Mouse (Mus musculus) kidney, adult 9 months (tissue): ENCODE measurements around the gene Asxl1.
A peak's percentile ranks its signal among the peaks of the same experiment; 100 is the strongest.

Source experiments
- DNase-seq: peaks from one replicate; pipeline ENCODE4 v3.0.0; 2022

The Asxl1 gene

DNA sequence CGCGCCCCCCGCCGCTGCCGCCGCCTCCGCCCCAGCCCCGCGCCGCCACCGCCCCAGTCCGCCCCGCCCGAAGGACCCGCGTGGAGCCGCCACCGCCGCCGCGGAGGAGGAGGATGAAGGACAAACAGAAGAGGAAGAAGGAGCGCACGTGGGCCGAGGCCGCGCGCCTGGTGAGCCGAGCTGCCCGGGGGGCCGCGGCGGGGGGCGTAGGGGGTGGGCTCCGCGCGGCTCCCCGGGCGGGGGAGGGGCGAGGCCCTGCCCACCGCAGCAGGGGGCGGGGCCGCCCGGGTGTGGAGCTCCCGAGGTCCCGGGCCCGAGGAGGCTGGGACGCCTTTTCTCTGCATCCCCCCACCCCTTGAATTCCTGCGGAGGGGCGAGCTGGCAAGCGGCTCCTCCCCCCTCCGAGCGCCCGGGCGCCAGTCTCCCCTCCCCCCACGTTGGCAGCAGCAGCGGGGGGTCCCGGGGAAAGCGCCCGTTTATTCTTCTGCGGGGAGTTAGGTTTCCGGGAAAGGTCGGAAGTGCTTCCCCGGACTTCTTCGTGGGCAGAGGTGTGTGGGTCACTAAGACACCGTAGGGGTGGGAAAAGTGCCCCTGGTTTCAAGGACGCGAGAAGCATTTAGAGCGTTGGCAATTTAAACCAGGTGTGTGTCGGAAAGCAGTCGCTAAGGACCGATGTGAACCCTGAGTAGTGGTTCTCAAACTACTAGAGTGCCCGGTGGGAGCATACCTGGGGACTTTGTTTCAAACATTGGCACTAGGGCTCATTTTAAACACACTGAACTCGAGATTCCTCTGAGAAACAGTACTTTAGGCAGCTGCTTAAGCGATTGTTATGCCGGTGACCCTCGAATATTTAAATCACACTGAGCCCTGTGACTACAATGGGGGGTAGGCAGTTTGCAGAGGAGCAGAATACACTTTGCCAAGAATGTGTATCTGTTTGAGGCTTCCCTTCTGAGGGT, 873 bp downstream of the Asxl1 start:
- DNase-seq, result peak; percentile 66

DNA sequence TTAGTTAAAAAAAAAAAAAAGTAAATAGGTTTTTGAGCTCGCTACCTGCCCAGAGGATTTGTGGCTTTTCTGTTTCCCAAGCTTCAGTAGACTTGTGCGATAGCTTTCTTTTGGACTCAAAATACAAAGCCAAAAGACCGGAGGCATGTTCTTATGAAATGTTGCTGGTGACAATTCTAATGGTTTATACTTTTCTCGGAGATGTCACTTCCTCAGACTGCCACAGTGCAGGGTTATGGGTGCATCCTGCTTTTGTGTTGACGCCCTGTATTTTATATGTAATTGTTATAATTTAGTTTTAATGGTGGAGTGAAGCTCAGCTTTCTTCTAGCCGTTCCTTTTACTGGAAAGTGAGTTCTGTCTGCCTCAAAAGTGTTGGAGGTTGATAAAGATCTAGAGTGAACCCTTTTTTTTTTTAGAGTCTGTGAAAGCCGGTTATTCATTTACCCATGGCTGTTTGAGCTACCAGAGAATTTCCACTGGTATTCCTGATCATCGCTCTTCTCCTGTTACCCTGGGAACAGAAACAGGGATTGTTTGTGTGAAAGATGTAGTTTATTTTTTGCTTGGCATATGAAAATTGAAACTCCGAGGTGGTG, 1.7 kb downstream of the Asxl1 start:
- DNase-seq, result peak; percentile 78

DNA sequence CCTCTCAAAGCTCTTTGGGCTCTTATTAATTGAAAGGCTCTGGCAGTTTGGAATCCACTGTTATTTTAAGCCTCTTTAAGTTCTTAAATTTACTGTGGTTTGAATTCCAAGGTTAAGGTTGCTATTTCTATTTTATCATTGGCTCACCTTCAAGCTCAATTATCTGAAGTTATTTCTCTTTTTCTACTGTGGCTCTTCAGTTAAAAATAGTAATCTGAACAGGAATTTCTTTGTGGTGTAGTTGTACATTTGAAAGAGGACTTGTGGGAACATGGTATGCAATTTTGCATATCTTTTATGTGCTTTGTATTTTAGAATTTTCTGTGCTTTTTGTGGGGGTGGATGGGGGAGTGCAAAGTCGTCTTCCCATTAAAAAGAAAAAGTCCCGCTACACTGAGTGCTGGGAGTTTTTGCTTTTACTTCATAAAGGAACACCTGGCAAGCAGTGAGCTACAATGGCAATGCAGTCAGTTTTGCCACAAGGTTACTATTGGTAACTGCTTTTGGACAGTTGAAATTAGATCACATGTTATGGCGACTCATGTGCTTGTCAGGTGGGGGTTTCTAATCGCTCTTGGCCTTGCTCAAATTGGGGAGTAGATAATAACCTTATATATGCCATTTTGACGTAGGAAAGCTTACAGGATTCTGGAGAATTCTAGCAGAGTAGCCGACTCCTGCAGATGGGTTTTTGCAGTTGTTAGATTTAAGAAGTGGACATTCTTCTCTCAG, 2.6 kb downstream of the Asxl1 start:
- peak; percentile 13 for DNase-seq

DNA sequence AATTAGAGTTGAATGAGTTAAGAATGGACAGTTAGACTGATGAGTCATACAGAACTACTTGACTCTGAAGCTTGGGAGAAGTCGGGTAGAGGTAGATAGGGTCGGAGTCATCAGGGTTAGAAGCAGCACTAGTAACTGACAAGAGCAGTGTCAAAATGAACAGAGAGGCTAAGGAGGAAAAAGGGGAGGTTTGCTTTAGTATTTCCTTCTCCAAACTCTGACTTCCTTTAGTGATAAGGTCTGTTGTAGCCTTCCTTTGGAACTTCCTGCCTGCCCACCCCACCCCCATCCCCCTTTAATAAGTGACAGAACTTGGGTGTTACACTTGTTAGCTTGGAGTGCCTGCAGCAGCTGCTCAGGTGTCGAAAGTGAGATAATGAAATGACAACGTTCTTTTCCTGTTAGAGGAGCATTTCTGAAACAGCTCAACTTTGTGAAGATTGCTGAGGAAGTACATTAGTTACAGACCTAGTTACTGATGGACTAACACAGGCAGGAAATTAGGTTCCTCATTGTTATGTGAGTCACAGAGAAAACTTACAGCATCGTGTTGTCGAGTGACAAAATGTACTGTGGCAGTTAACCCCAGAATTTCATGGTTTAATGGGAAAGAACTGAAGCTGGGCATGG, 5.0 kb downstream of the Asxl1 start:
- DNase-seq, result peak; percentile 22

DNA sequence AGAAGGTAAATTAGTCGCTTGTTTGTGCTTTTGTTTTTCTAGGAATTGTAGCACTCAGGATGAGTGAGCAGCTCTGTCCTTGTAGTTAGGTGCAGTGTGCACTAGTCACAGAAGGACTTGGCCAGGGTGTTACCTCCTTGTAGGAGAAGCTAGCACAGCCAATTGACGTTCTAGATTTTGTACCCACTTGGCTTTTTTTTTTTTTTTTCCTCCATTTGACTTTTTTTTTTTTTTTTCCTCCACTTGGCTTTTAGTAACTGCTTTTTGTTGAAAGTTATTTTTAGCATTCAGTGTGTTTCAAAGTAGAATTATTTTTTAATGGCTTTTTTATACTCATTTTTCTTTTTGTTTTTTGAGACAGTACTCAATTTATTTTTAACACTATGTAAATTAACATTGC, 9.0 kb downstream of the Asxl1 start:
- no peak for DNase-seq

DNA sequence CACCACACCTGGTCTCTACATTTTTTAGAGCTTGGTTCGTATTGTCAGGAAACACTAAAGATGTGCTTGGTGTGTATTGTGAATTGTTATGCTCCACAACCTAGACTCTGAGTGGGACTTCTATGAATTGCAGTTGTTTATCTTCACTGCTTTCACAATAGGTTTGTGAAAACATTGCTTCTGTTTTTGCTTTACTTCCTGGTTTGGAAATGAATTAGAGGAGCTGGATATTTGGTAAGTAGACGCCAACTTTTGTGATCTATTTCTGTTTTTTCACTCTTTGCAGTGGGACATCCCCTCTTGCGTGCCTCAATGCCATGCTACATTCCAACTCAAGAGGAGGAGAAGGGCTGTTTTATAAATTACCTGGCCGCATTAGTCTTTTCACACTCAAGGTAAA, 11.2 kb downstream of the Asxl1 start:
- no peak for DNase-seq

DNA sequence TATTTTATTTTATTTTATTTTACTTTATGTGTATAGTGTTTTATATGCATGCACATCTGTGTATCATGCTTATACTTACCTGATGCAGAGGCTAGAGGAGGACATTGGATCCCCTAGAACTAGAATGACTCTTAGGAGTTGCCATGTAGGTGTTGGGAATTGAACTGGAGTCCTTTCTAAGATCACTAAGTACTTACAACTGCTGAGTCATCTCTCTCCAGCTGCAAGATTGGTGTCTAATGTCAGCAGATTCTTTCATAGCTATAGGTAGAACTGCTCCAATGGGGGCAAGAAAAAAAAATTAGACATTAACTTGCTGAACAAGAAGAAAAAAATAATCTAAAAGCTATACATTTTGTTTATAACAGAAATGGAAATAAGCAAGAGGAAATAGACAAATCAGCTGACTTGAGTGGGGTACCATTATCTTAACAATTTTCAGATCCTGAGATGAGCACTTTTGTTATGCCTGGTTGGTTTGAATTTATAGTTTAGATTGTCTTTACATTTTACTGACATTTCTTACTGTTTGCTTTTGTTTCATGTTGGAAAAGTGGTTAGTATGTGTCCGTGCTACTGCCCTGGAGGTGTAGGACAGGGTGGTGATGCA, 15.6 kb downstream of the Asxl1 start:
- no peak for DNase-seq

DNA sequence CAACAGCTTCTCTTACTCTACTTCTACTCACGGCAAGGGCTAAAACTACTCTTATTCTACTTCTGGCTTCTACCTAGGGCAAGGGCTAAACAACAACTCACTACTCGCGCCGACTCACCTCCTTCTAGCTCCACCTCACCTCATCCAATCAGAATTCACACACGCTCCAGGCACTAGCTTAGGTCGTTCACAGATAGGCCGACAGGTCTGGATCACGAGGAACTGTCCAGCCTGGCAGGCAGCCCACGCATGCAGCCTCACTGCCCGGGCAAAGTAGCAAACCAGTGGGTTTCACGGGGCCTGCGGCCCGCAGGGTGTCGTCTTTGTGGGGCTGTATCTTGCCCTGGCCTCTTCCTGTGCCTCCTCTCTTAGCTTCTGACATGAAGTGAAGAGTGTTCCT, 18.9 kb downstream of the Asxl1 start:
- DNase-seq, result peak; percentile 63

DNA sequence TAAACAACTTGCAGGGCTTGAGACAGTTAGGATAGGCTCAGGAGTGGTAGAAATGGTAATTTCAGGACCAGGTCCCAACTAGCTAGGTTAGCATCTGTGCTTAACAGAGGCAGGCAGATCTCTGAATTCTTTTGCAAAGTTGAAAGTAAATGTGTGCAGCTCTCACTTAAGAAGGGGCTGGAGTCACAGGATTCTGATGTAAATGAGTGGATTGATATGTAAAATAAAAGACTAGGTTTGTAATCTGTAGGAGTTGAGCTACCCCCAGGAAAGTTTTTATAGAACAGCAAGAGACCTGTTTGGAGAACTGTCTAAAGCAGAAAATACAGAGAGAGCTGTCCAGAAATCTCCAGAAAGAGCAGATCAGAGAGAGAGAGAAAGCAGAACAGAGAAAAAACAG, 25.2 kb downstream of the Asxl1 start:
- DNase-seq, result no peak

DNA sequence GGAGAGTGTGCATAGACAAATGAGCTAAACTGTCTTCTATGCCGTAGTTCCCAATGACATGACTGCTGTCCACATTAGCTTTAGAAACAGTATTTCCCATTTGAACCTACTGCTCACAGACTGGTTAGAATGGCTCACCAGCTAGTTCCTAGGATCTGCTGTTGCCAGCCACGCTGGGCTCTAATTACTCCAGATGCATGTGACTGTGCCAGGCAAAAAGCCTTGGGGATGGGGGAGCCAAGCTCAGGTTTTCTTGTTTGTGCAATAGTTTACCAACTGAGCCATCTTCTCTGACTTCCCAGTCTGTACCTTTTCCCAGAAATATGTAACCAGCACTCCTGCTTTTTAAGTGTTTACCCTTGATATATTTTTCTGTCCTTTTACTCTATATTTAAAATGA, 29.8 kb downstream of the Asxl1 start:
- no peak for DNase-seq

DNA sequence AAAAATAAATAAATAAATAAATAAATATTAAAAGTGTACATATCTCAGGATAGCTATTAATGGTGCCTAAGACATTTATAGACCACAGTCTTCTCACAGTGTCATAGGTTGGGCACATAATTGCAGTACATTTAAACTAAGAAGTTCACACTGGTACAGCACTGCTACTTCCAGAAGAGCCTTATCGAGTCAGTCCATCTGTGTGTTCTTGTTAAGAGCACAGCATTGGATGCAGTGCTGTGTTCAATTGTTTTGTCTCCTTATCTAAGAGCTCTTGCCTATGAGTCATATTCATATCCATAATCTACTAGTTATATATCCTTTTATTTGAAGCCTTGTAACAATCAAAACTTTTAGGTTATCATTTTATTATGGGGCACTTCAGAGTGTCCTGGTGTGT, 34.9 kb downstream of the Asxl1 start:
- DNase-seq, result no peak

DNA sequence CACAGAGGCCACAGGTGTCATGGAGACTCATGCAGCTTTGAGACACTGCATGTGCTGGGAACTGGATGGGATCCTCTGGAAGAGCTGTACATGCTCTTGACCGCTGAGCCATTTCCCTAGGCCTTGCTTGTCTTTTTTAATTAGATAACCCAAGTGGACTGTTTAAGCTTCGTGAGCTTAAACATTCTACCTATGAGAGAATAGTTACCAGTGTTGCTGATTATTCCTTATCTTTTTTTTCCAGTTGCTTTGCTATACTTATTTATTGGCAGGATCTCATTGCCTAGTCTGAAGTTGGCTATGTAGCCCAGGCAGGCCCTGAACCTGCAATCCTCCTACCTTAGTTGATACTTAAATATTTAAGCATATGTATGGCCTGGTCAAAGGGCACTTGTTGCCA, 44.2 kb downstream of the Asxl1 start:
- no peak for DNase-seq

DNA sequence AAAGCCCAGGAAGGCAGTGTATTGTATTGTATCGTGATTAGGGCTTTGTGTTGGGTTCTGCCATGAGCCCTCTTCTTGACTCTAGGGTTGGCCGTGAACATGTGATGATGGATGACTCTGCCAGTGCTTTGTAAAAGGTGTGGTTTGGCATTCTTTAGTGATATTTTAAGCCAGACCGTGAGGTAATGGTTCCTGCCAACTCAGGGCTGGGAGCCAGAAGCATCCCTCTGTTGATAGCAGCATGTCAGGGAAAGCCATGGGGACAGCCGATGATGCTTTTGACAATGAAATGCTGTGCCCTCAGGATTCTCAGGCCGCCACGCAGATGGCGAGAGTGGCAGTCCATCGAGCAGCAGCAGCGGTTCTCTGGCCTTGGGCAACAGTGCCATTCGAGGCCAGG, 47.4 kb downstream of the Asxl1 start:
- no peak for DNase-seq

DNA sequence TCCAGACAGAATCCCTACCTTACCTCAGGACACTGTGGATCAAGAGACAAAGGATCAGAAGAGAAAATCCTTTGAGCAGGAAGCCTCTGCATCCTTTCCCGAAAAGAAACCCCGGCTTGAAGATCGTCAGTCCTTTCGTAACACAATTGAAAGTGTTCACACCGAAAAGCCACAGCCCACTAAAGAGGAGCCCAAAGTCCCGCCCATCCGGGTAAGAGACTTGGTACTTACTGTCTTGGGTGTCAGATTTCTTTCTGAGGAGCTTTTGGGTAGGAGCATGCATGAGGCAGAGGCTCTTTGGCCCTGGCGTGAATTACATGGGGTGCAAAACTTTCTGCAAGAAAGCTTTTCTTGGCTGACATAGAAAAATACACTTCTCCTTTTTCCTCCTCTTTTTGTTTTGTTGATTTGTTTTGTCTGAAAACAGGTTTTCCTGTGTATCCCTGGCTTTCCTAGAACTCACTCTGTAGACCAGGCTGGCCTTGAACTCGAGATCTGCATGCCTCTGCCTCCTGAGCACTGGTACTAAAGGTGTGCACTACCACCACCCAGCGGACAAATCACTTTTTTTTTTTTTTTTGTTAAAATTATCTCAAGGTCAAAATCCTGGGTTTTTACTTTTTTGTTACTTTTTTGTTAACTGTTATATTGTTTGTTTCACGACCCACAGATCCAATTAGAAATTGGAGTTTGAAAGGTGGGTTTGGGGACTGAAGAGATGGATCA, 52.3 kb downstream of the Asxl1 start:
- DNase-seq, result no peak

DNA sequence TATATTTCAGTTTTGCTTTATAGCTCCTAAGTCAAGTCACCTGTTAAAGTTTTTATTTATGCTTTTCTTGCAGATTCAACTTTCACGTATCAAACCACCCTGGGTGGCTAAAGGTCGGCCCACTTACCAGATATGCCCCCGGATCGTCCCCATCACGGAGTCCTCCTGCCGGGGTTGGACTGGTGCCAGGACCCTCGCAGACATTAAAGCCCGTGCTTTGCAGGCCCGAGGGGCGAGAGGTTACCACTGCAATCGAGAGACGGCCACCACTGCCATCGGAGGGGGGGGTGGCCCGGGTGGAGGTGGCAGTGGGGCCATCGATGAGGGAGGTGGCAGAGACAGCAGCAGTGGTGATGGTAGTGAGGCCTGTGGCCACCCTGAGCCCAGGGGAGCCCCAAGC, 53.5 kb downstream of the Asxl1 start:
- DNase-seq, result no peak

DNA sequence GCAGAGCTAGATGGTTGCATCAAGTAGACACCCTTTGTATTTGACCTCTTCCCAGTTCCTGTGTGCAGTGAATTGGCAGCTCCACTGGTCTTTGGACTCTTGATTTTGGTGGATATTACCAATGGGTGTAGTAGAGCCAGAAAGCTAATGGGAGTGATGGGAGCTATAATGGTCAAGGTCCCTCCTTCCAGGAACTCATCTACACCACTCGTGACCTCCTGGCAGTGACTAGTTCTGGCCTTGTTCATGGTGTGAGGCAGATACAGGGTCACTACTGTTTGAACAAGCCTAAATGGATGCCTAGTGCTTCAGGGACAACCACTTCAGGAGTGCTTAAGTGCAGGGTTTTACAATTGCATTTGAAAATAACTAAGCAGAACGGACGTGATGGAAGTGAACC, 58.4 kb downstream of the Asxl1 start:
- no peak for DNase-seq

DNA sequence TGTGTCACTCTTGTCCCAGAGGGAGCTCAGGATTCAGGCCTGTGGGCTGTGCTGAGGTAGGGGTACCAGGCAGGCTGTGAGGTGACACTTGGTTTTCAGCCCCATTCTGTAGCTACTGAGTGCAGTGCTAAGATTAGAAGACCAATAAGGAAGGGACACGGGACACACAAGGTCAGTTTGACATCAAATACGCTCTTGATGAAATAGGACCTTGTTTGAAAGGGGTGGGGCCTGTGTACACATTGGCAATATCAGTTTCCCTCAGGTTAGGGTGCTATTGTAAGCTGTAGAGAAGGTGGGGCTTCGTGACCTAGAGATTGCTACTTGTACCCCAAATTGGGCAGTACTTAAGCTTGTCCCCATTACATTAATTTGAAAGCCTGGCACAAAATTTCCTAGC, 59.3 kb downstream of the Asxl1 start:
- DNase-seq, result no peak

DNA sequence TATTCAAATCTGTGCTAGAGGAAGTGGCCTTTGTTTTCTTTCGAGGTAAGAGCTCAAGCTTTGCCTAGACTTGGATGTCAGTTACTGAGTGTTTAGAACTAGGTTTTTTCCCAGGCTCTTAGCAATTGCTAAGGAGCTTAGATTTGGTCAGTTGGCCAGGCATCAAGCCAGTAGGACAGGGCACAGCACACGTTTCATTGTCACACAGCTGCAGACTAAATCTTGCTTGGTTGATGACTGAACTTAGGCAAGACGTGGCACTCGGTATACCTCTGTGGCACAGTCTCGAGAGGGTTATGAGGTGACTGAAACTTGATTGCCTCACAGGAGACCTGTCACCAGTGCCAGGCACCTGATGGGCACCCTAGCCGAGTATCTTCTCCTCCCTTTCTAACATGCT, 61.3 kb downstream of the Asxl1 start:
- DNase-seq, result no peak

DNA sequence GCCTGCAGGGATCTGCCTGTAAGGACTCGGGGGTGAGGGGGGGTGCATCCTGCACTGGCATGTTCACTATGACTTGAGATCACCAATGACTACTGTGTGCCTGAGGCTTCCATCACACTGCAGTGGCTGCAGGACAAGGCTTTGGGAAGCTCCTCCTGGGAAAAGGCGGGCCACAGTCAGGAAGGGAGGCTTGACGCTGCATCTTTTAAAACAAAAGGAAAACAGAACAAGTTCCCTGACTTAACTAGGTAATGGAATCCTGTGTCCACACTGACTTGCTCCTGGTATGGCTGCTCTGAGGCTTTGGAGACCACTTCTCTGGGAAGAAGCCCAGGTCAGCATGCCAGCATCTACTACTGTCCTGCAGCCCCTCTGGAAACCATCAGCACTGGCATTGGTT, 63.3 kb downstream of the Asxl1 start:
- DNase-seq, result no peak

DNA sequence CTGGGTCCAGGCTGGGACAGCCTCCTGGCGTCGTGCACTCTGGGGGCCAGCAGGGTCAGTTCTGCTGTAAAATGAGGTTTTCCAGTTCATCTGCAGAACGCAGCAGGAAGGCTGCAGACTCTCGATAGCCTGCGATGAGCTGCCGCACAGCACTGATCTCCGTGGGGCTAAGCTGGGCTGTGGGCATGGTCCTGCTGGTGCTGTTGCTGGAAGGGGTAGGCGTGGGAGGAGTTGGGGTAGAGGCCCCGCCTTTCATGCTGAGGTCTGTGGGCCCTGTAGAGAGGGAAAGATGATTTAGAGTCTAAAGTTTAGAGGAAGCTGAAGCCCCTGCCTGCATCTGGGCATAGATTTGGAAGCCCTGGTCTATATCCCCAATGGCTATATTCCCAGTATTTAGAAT, 65.9 kb downstream of the Asxl1 start:
- no peak for DNase-seq

DNA sequence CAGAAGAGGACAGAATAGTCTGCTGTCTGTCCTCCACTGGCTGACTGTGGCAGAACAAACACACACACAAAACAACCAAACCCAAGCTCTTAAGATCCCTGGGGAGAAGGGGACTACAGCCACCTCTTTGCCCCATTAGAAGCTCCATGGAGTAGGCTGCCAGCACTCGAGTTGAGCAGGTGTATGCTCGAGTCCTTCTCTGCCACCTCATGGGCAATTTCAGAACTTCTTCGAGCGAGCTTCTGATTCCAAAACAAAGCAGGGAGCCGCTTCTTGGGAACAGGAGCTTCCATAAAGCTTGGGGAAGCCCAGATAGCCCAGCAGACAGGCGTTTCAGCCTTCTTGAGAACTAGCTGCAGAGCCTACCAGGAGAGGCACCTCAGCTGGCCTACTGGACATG, 66.9 kb downstream of the Asxl1 start:
- no peak for DNase-seq

DNA sequence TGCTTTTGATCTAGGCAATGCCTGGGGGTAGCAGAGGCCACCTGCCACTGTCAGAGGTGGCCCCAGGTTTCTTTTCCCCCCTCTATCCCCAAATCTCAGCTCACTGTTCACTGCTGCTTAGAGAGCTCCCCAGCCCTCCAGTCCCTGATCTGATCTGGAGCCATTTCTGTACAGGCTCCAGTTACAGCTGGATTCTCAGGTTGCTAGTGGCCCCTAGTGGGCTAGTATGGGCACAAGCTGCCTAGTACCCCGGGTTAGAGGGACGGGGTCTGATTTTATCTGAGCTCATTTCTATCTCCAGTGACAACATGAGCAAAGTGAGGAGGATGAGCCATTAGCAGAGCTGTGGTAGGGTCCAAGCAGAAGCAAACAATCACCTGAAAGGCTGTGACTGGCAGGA, 69.0 kb downstream of the Asxl1 start:
- peak; percentile 38 for DNase-seq
